Mouse (Mus musculus) embryonic facial prominence, embryonic 13.5 days (tissue): ENCODE data around the gene Cpne5. TPM values are rescaled to one million over a fixed set of nuclear protein-coding genes. Genes with fewer than 3 reads are reported as not detected.
A peak's percentile ranks its signal among the peaks of the same experiment; 100 is the strongest.
"Not testable (repeated sequence)": the region's sequence is repeated elsewhere in the genome, so short reads cannot be mapped to it uniquely, and the experiment has no call there.

ENCODE experiments used
- ATAC-seq: fragments of 200-750 bp; cut with Nextera tagmentation; 2 replicates; pipeline ENCODE4 v1.8.0; 2017; ENCODE audit warnings: low read depth; ENCODE audit not compliant: insufficient number of reproducible peaks, insufficient read depth, low FRiP score, low TSS enrichment
- H3K27ac ChIP-seq: fragments of 300-500 bp; sonication (generic); 2 replicates; pipeline ENCODE4 v1.5.1; 2015; ENCODE audit warnings: moderate library complexity, mild to moderate bottlenecking, inconsistent platforms
- H3K27me3 ChIP-seq: fragments of 300-500 bp; sonication (generic); 2 replicates; pipeline ENCODE4 v1.6.1; 2015; ENCODE audit warnings: mild to moderate bottlenecking, inconsistent platforms
- H3K36me3 ChIP-seq: fragments of 300-500 bp; sonication (generic); 2 replicates; pipeline ENCODE4 v1.6.1; 2015; ENCODE audit warnings: mild to moderate bottlenecking, inconsistent platforms
- H3K4me1 ChIP-seq: fragments of 300-500 bp; sonication (generic); 2 replicates; pipeline ENCODE4 v1.6.1; 2015; ENCODE audit warnings: inconsistent platforms
- H3K4me2 ChIP-seq: fragments of 300-500 bp; sonication (generic); 2 replicates; pipeline ENCODE4 v1.6.1; 2015; ENCODE audit warnings: moderate library complexity, mild to moderate bottlenecking, inconsistent platforms
- H3K4me3 ChIP-seq: fragments of 300-500 bp; sonication (generic); 2 replicates; pipeline ENCODE4 v1.5.1; 2015; ENCODE audit warnings: mild to moderate bottlenecking, inconsistent platforms
- H3K9ac ChIP-seq: fragments of 300-500 bp; sonication (generic); 2 replicates; pipeline ENCODE4 v1.6.1; 2015; ENCODE audit warnings: mild to moderate bottlenecking, inconsistent platforms
- H3K9me3 ChIP-seq: fragments of 300-500 bp; sonication (generic); 2 replicates; pipeline ENCODE4 v1.6.1; 2016; ENCODE audit warnings: inconsistent platforms
- WGBS: fragments of 180-500 bp; shearing (Covaris S2); methylation state at CpG from one replicate; pipeline ENCODE4 v1.1.7; 2015; ENCODE audit warnings: mixed read lengths; 5-methylcytosine and 5-hydroxymethylcytosine counted together
- polyA plus RNA-seq: library from polyadenylated mRNA; unstranded; fragments of >200 nt; fragmentation: Nextera tagmentation; extraction: Ambion mirVana; gene quantifications from 2 replicates; pipeline ENCODE4 v1.2.1, GENCODE M21; 2015

Gene Cpne5
- polyA plus RNA-seq, 1 experiment from 2014 or later: 36.0 TPM

DNA sequence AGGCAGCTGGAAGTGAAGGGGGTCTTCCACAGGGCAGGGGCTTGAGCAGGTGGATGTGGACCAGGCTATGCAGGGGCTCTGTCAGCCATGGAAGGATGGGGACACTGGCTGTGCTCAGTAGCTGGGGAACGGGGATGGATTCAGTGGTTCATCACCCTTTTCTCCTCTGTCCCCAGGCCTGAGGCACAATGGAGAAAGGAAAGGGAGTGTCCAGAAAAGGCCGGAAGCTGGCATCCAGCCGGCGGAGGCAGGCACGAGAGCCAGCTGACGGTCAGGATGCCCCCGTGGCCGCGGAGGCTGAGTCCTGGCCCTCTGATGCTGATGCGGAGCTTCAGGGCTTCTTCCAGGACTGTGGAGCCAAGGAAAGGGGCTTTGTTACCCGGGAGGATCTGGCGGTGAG, 117.3 kb downstream of the Cpne5 start:
- Histone ChIP-seq H3K4me3 (no peak overlapping the region), H3K27ac (no peak overlapping the region), H3K4me1 (peaks cover 3% of the 10 kb centered on the region; the same call in 1 of the 2 replicates), H3K9ac (no peak overlapping the region), H3K4me2 (no peak overlapping the region), H3K27me3 (no peaks in the 10 kb centered on the region), H3K9me3 (no peaks in the 10 kb centered on the region), H3K36me3 (no peaks in the 10 kb centered on the region)
- ATAC-seq: no peak
- 46% methylated on average over 12 of the region's 12 CpGs for WGBS

DNA sequence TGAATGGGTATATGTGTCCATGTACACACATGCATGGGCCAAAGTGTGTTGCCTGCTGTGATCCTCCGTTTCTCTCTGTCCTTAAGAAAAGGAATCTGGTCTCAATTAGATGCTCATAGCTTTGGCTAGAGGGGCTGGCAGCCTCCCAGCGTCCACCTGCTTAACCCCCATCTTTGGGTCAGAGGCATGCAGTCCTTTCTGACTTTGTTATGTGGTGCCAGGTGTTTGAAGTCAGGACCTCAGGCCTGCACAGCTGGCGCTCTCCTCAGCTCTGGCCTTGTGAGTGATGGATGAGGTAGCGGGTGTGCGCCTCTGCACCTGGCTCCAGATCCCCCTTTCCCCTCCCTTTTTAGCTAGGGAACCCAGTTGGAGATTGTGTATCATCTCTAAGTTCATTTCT, 119.9 kb downstream of the Cpne5 start:
- Histone ChIP-seq H3K4me1 (no peaks in the 10 kb centered on the region), H3K4me2 (no peak overlapping the region), H3K9me3 (no peaks in the 10 kb centered on the region), H3K27ac (no peak overlapping the region), H3K9ac (no peak overlapping the region), H3K36me3 (no peaks in the 10 kb centered on the region), H3K4me3 (no peak overlapping the region), H3K27me3 (no peaks in the 10 kb centered on the region)
- no peak for ATAC-seq
- WGBS: 41% methylated on average over 5 of the region's 5 CpGs

DNA sequence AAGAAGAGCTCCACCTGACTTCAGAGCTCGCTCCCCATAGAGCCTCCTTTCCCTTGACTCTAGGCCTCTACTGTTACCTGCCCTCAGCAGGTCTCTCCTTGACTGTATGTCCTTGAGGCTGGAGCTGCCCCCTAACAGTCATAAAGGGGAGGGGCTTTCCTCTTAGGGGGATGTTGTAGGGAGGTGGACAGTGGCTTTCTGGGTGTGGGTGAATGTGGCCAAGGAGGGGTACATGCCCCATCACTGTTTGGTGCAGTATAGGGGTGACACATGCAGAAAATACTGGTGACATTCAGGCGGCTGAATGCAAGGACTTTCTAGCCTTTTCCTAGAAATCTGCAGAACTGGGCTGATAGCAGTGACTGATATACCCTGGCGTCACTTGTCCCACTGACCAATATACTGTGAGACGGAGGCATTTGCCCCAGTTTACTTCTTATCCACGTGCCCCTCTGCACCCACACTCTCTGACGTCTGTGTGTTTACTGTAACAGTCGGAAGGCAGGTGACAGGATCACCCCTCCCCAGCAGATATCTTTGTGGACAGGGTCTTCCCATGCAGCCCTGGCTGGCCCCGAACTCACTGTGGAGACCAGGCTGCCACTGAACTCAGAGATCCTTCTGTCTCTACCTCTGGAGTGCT, 120.8 kb downstream of the Cpne5 start:
- ATAC-seq: no peak
- H3K27me3 ChIP-seq: no peaks in the 10 kb centered on the region
- H3K36me3 ChIP-seq: no peaks in the 10 kb centered on the region
- no peak overlapping the region for H3K9ac ChIP-seq
- H3K4me3 ChIP-seq: no peak overlapping the region
- H3K9me3 ChIP-seq: no peaks in the 10 kb centered on the region
- H3K4me2 ChIP-seq: no peak overlapping the region
- no peak overlapping the region for H3K27ac ChIP-seq
- H3K4me1 ChIP-seq: no peaks in the 10 kb centered on the region
- 71% methylated on average over 8 of the region's 8 CpGs for WGBS

DNA sequence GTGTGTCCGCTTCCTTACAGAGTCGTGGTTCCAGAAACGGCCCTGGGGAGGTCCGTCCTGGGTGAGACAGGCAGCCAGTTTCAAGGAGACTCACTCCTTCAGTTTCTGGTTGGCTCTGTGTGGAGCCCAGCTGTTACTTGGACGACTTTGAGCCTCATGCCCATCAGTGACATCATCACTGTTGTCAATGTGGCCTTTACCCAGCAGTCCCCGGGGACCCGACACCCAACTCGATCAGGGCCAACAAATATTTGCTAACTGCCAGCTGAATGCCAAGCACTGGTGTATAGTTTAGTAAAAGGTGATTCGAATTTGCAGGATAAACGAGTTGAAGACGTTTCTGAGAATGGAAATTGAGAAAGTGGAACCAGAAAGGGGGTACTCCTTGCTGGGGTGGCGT, 121.9 kb downstream of the Cpne5 start:
- H3K4me2 ChIP-seq: no peak overlapping the region
- no peaks in the 10 kb centered on the region for H3K27me3 ChIP-seq
- H3K9me3 ChIP-seq: no peaks in the 10 kb centered on the region
- no peak overlapping the region for H3K27ac ChIP-seq
- WGBS: 70% methylated on average over 12 of the region's 12 CpGs
- no peaks in the 10 kb centered on the region for H3K4me1 ChIP-seq
- H3K36me3 ChIP-seq: no peaks in the 10 kb centered on the region
- no peak overlapping the region for H3K4me3 ChIP-seq
- ATAC-seq: no peak
- peak overlapping the region; percentile 22; the same call in 1 of the 2 replicates for H3K9ac ChIP-seq

DNA sequence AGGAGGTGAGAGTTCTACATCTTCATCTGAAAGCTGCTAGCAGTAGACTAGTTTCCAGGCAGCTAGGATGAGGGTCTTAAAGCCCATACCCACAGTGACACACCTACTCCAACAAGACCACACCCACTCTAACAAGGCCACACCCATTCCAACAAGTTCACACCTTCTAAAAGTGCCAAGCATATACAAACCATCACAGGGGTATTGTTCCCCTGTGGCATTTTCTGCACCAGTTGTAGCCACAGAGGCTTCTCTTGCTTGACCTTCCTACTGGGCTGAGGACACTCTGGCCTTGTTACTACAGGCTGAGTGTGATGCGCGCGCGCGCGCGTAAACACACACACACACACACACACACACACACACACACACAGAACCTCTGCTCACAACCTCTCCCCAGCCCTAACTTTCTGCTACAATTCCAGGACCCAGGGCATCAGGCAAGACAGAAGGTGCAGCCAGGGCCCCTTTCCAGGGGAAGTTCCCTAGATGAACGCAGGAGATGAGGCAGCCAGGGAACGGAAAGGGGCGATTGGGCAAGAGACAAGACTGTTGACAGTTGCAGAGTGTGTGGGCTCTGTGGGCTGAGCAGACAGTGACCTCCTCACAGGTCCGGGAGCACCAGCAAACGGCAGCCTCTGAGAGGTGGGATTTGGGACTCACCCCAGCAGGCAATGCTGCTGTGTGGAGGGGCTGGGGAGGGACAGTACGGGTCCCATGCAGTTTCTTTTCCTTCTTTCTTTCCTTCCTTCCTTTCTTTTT, 124.2 kb downstream of the Cpne5 start, which contains the start of gene Rab44:
Rab44 (plus strand) TSS at position 555 of the 762 bp plus-strand sequence.
- Histone ChIP-seq H3K27ac (no peak within 1 kb of the TSS), H3K27me3 (no peaks in the 10 kb centered on the region), H3K9ac (no peak within 1 kb of the TSS), H3K9me3 (no peaks in the 10 kb centered on the region), H3K4me1 (no peaks in the 10 kb centered on the region), H3K36me3 (no peaks in the 10 kb centered on the region), H3K4me2 (no peak within 1 kb of the TSS), H3K4me3 (no peak within 1 kb of the TSS)
- ATAC-seq: no peak
- 90% methylated on average over 13 of the region's 13 CpGs for WGBS

DNA sequence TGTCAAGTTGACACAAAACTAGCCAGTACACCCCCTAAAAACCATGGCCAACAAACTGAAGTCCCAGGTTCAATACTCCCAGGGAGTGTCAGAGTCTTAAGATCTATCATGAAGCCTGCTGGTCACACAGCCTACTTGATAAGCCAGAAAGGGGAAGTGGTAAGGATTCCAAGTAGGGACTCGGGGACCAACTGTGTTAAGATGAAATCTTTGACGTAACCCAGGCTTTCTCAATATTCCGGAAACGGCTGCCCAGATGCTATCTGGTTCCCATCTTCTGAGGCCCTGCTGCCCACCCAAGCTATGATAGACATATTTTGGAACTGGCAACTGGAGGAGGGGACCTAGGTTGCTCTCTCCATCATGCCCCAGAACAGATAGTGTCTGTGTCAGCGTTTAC, 126.6 kb downstream of the Cpne5 start:
- WGBS: 86% methylated on average over 5 of the region's 5 CpGs

DNA sequence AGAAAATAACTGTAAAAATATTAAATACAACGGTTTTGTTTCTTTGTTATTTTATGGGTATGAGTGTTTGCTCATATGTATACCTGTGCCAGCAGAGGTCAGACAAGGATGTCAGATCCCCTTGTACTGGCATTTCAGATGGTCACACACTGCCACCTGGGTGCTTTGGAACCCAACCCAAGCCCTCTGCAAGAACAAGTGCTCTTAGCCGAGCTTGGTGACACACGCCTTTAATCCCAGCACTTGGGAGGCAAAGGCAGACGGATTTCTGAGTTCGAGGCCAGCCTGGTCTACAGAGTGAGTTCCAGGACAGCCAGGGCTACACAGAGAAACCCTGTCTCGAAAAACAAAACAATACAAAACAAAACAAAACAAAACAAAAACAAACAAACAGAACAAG, 127.6 kb downstream of the Cpne5 start:
- ATAC-seq, H3K9me3 ChIP-seq, H3K9ac ChIP-seq, H3K27me3 ChIP-seq, H3K4me3 ChIP-seq, H3K36me3 ChIP-seq, H3K4me2 ChIP-seq, H3K27ac ChIP-seq, H3K4me1 ChIP-seq: not testable (repeated sequence)
- 85% methylated on average over 6 of the region's 6 CpGs for WGBS

More for the DNA sequence above, 126.6 kb downstream of the Cpne5 start:
- Histone ChIP-seq H3K27me3 (no peaks in the 10 kb centered on the region), H3K9me3 (no peaks in the 10 kb centered on the region), H3K36me3 (no peaks in the 10 kb centered on the region), H3K4me1 (no peaks in the 10 kb centered on the region), H3K4me3 (no peak overlapping the region), H3K4me2 (no peak overlapping the region), H3K9ac (no peak overlapping the region), H3K27ac (no peak overlapping the region)
- ATAC-seq: no peak

Other genes starting within 250 kb of the Cpne5 start
- 114 and 129 TPM in 2 replicates for gene Stk38, start 230.2 kb downstream of the Cpne5 start, polyA plus RNA-seq
- gene Srsf3, start 205.5 kb downstream of the Cpne5 start, polyA plus RNA-seq: 702 and 727 TPM in 2 replicates
- gene Cdkn1a, start 147.2 kb downstream of the Cpne5 start, polyA plus RNA-seq: 66.8 and 78.2 TPM in 2 replicates
- 0.55 and 0.56 TPM in 2 replicates for gene Rab44, start 124.0 kb downstream of the Cpne5 start, polyA plus RNA-seq
- gene Ppil1, start 26.0 kb upstream of the Cpne5 start, polyA plus RNA-seq: 149 and 162 TPM in 2 replicates
- 66.7 and 71.3 TPM in 2 replicates for gene BC004004, start 30.6 kb upstream of the Cpne5 start, polyA plus RNA-seq
- gene Pi16, start 79.5 kb upstream of the Cpne5 start, polyA plus RNA-seq: 0.23 and 0.27 TPM in 2 replicates
- gene Mtch1, start 109.8 kb upstream of the Cpne5 start, polyA plus RNA-seq: 284 and 299 TPM in 2 replicates
- gene Fgd2, start 122.7 kb upstream of the Cpne5 start, polyA plus RNA-seq: 11.5 and 12.9 TPM in 2 replicates